Mouse (Mus musculus): ENCODE results near the gene Clca3a1. TPM values are rescaled to one million over a fixed set of nuclear protein-coding genes. Genes with fewer than 3 reads are reported as not detected.

The Clca3a1 gene
- total RNA-seq, 2 experiments from 2014 or later: 0.60 to 0.72 TPM

- DNase-seq (ENCODE audit: low spot score in 2 of 2): peak; percentile 98 to 99
These were observed 40.7 kb downstream of the Clca3a1 start, which contains the start of gene Sh3glb1 for GRCm38 (mm10) chr3:144719901-144720747. Gene Sh3glb1, minus strand, starts transcription at chr3:144720335.

- peak; percentile 60 for DNase-seq (ENCODE audit: low spot score in 2 of 2)
These were observed 41.5 kb downstream of the Clca3a1 start for GRCm38 (mm10) chr3:144719088-144719900.

GRCm38 (mm10) chr3:144718706-144719087, 42.1 kb downstream of the Clca3a1 start:
- DNase-seq (ENCODE audit: low spot score in 2 of 2): peak in 1 of 2 experiments; percentile 33

- DNase-seq (ENCODE audit: low spot score in 2 of 2): no peak
These were observed 42.9 kb downstream of the Clca3a1 start for GRCm38 (mm10) chr3:144717835-144718234.

- no peak for DNase-seq (ENCODE audit: low spot score in 2 of 2)
These were observed 43.7 kb downstream of the Clca3a1 start for GRCm38 (mm10) chr3:144717121-144717520.

- DNase-seq (ENCODE audit: low spot score in 2 of 2): no peak
These were observed 44.9 kb downstream of the Clca3a1 start for GRCm38 (mm10) chr3:144715901-144716300.

- DNase-seq (ENCODE audit: low spot score in 2 of 2): no peak
These were observed 45.7 kb downstream of the Clca3a1 start for GRCm38 (mm10) chr3:144715033-144715432.

- DNase-seq (ENCODE audit: low spot score in 2 of 2): no peak
These were observed 46.2 kb downstream of the Clca3a1 start for GRCm38 (mm10) chr3:144714606-144715005.

GRCm38 (mm10) chr3:144714126-144714525, 46.7 kb downstream of the Clca3a1 start:
- DNase-seq (ENCODE audit: low spot score in 2 of 2): no peak

GRCm38 (mm10) chr3:144711607-144712206, 49.1 kb downstream of the Clca3a1 start:
- DNase-seq (ENCODE audit: low spot score in 2 of 2): no peak

GRCm38 (mm10) chr3:144708612-144709011, 52.2 kb downstream of the Clca3a1 start:
- DNase-seq (ENCODE audit: low spot score in 2 of 2): no peak

- DNase-seq (ENCODE audit: low spot score in 2 of 2): no peak
These were observed 56.8 kb downstream of the Clca3a1 start for GRCm38 (mm10) chr3:144703959-144704358.

GRCm38 (mm10) chr3:144698790-144699433, 61.9 kb downstream of the Clca3a1 start:
- DNase-seq (ENCODE audit: low spot score in 2 of 2): no peak

- no peak for DNase-seq (ENCODE audit: low spot score in 2 of 2)
These were observed 62.8 kb downstream of the Clca3a1 start for GRCm38 (mm10) chr3:144697942-144698341.

- no peak for DNase-seq (ENCODE audit: low spot score in 2 of 2)
These were observed 63.6 kb downstream of the Clca3a1 start for GRCm38 (mm10) chr3:144697154-144697553.

GRCm38 (mm10) chr3:144694941-144695340, 65.8 kb downstream of the Clca3a1 start:
- DNase-seq (ENCODE audit: low spot score in 2 of 2): no peak

- no peak for DNase-seq (ENCODE audit: low spot score in 2 of 2)
These were observed 66.7 kb downstream of the Clca3a1 start for GRCm38 (mm10) chr3:144694040-144694439.

- DNase-seq (ENCODE audit: low spot score in 2 of 2): peak in 1 of 2 experiments; percentile 47
These were observed 68.7 kb downstream of the Clca3a1 start for GRCm38 (mm10) chr3:144692052-144692451.

- DNase-seq (ENCODE audit: low spot score in 2 of 2): no peak
These were observed 71.5 kb downstream of the Clca3a1 start for GRCm38 (mm10) chr3:144689236-144689635.

- no peak for DNase-seq (ENCODE audit: low spot score in 2 of 2)
These were observed 72.5 kb downstream of the Clca3a1 start for GRCm38 (mm10) chr3:144688284-144688683.

GRCm38 (mm10) chr3:144687618-144688017, 73.2 kb downstream of the Clca3a1 start:
- no peak for DNase-seq (ENCODE audit: low spot score in 2 of 2)

Data from layer of hippocampus, postnatal 14 days (tissue).